Mouse (Mus musculus): Measurements from ENCODE around the gene Alk. TPM values are rescaled to one million over a fixed set of nuclear protein-coding genes. Genes with fewer than 3 reads are reported as not detected.

Alk gene
- polyA plus RNA-seq, 1 experiment from 2014 or later, result 4.1 TPM

DNA sequence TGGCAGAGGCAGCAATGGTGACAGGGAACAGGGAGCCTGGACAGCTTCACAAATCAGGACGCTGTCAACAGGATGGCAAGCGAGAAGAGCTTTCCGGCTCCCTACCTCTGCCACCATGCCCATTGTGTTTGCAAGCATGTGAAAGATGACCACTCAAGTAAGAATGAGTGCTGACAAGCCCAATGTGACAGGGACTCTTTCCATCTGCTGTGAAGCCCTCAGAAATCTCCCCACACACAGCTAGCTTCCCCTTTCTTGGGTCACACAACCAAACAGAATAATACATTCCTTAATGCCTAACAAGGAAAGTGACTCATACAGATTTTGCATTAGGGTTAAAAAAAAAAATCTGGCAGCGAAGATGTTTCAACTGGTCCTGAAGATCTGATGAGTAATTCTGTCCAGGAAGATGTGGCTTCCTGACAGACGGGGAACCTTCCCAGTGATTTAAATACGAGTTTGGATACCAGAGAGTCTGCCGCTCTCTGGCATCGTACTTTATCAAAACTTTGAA, 329.0 kb downstream of the Alk start:
- WGBS, result 86% methylated on average over 8 of the region's 8 CpGs
- H3K4me2 ChIP-seq, result no peak overlapping the region
- H3K4me1 ChIP-seq (replicated peaks), result no peaks in the 10 kb centered on the region
- ATAC-seq (ENCODE audit: low read depth), result no peak
- no peak overlapping the region for H3K27ac ChIP-seq (replicated peaks)
- H3K4me3 ChIP-seq, result no peak overlapping the region
- H3K36me3 ChIP-seq, result no peaks in the 10 kb centered on the region
- H3K27me3 ChIP-seq, result no peaks in the 10 kb centered on the region
- no peak overlapping the region for H3K9ac ChIP-seq
- no peaks in the 10 kb centered on the region; the same call in 1 of the 2 replicates for H3K9me3 ChIP-seq

DNA sequence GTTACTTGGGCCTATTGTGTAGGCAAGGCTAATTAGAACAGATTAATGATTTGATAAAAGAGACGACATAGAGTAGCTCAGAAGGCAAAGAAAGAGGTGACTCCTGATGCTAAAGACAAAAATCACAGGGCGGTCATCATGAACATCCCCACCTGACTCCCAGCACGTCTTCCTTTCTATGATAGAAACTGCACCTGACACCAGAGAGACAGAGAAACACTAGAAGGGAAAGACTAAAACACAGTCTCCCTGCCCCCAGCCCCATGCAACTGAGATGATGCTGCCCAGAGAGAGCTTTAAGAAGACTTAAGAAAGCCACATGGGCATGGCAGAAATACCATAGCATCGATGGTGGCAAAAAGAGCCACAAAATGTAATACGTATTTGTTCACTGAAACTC, 330.2 kb downstream of the Alk start:
- 93% methylated on average over 5 of the region's 5 CpGs for WGBS

DNA sequence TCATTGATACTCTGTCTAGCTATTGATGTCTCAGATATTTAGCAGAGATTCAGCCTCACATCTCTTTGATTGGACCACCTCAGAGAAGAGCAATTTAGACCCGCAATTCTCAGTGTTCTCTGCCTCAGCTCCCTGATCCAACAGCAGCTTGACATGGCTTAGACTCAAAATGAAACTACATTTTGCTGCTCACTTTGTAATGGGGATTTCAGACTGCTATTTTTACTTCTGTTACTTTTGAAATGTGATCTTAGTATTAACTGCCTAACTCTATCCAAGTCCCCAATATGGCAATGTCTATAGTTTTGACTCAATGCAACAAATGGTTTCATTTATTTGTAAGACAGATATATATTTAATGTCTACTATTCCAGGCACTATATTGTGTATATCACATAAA, 332.8 kb downstream of the Alk start:
- no peaks in the 10 kb centered on the region for H3K9me3 ChIP-seq
- no peaks in the 10 kb centered on the region for H3K27me3 ChIP-seq
- no peaks in the 10 kb centered on the region for H3K36me3 ChIP-seq
- no peak overlapping the region for H3K9ac ChIP-seq
- whole genome bisulfite sequencing, result 92% methylated on average over 1 of the region's 1 CpGs
- ATAC-seq (ENCODE audit: low read depth), result no peak
- H3K4me1 ChIP-seq (replicated peaks), result no peaks in the 10 kb centered on the region
- H3K4me3 ChIP-seq, result no peak overlapping the region
- H3K27ac ChIP-seq (replicated peaks), result no peak overlapping the region
- H3K4me2 ChIP-seq, result no peak overlapping the region

More for the DNA sequence above, 330.2 kb downstream of the Alk start:
- ATAC-seq (ENCODE audit: low read depth), result no peak
- no peaks in the 10 kb centered on the region for H3K4me1 ChIP-seq (replicated peaks)
- no peak overlapping the region for H3K4me3 ChIP-seq
- H3K27ac ChIP-seq (replicated peaks), result no peak overlapping the region
- H3K27me3 ChIP-seq, result no peaks in the 10 kb centered on the region
- no peaks in the 10 kb centered on the region for H3K9me3 ChIP-seq
- H3K9ac ChIP-seq, result no peak overlapping the region
- H3K36me3 ChIP-seq, result no peaks in the 10 kb centered on the region
- H3K4me2 ChIP-seq, result no peak overlapping the region

DNA sequence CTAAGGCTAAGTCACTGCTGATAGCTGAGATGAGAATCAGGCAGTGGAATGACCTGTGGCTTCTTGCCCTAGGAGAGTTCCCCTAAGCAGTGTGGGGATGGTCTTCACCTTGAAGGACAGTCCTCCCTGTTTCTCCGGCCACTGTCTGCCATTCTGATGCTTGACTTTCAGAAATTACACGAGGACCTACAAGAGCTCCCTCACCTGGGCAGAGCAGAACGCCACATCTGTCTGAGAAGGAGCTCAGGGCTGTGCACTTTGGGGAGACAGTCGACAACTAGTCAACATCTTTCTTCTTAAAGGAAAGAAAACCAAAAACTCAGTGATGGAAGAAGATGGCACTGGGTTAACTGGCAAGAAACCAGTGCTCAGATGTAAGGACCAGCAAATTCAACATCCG, 335.9 kb downstream of the Alk start:
- ATAC-seq (ENCODE audit: low read depth), result no peak
- Histone ChIP-seq H3K4me1 (replicated peaks) (no peaks in the 10 kb centered on the region; the same call in 1 of the 2 replicates), H3K9me3 (no peaks in the 10 kb centered on the region), H3K27me3 (no peaks in the 10 kb centered on the region), H3K9ac (no peak overlapping the region), H3K27ac (replicated peaks) (no peak overlapping the region), H3K36me3 (no peaks in the 10 kb centered on the region), H3K4me3 (no peak overlapping the region), H3K4me2 (no peak overlapping the region)
- WGBS, result 84% methylated on average over 5 of the region's 5 CpGs

DNA sequence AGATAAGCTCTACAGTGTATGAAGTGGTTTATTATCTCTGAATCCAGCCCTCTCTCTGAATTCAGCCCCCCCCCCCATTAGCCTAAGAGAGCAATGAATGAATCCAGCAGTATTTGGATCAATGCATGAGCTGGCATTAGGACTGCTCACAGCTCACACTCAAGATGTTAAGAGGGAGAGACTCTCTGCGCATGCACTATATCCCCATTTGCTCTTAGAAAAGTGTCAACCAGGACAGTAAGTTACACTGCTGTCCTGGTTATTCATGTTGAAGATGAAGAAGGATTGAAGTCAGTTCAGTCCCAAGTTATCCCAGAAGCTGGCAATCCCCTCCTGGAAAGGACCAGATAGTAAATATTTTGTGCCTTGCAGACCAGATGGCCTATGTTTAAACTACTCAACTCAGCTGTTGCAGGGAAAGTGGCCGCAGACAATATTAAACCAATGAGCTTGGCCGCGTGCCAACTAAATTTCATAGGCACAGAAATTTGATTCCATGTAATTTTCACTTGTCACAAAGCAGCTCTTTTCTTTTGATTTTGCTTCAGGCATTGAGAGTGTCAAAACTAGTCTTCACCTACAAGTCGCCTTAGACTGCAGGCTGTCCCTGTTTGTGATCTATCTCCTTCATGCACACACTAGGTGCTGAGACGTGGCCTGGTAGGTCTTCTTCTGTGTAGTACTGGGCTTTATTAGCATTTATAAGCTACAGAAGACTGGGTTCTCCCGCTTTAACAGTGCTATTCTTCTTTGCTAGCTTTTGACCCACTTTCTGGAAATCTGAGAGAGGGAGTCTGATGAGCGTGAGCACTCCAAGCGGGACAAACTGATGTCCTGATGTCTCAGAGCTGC, 339.0 kb downstream of the Alk start:
- Histone ChIP-seq H3K9me3 (no peaks in the 10 kb centered on the region), H3K4me2 (no peak overlapping the region), H3K4me3 (no peak overlapping the region), H3K9ac (no peak overlapping the region), H3K27ac (replicated peaks) (no peak overlapping the region), H3K4me1 (replicated peaks) (no peaks in the 10 kb centered on the region; the same call in 1 of the 2 replicates), H3K27me3 (no peaks in the 10 kb centered on the region), H3K36me3 (no peaks in the 10 kb centered on the region)
- 82% methylated on average over 9 of the region's 9 CpGs for WGBS
- no peak for ATAC-seq (ENCODE audit: low read depth)

DNA sequence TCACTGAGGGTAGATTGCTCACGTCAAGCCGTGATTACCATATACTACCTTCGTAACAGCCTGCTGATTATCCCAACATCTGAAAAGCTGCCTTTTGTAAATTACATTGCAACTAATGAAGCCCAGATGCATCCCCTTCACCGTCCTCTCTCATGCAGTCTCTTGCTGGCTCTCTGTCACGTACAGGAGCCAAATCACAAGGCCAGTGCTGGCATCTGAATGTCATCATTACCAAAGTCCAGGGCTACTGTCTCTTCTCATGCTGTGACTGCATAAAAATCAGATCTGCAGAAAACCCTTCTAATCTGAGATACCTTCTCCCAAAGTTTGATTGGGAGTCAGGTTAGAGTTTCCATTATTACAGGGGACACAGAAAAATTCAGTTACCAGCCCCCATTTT, 351.0 kb downstream of the Alk start:
- H3K4me2 ChIP-seq, result no peak overlapping the region
- no peaks in the 10 kb centered on the region for H3K9me3 ChIP-seq
- 0 out of 2 replicates have a peak, but pooled peaks cover 7% of the 10 kb centered on the region for H3K4me1 ChIP-seq (replicated peaks)
- 80% methylated on average over 5 of the region's 5 CpGs for WGBS
- ATAC-seq (ENCODE audit: low read depth), result no peak
- no peak overlapping the region for H3K4me3 ChIP-seq
- H3K9ac ChIP-seq, result no peak overlapping the region
- H3K27ac ChIP-seq (replicated peaks), result no peak overlapping the region
- no peaks in the 10 kb centered on the region for H3K27me3 ChIP-seq
- no peaks in the 10 kb centered on the region for H3K36me3 ChIP-seq

DNA sequence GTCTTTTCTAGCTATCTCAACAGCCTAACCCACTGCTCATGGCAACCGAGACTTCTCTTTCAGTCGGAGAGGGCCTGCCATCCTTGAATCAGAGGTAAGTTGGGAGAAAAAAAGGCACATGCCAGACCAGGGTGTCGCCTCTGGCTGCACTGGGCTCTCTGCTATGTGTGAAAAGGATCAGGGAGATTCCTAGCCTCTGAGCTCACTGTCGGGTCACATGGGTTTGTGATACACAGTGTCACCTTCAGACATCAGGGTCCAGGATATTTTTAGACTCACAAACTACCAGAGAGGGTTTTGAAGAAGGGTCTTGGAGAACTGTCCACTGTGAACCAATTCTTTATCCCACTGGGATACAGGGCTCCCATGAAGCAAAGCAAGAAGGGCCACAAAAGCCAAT, 352.9 kb downstream of the Alk start:
- no peak overlapping the region for H3K27ac ChIP-seq (replicated peaks)
- no peak overlapping the region for H3K4me2 ChIP-seq
- H3K4me3 ChIP-seq, result no peak overlapping the region
- H3K27me3 ChIP-seq, result no peaks in the 10 kb centered on the region
- no peaks in the 10 kb centered on the region for H3K36me3 ChIP-seq
- H3K4me1 ChIP-seq (replicated peaks), result 0 out of 2 replicates have a peak, but pooled peaks cover 7% of the 10 kb centered on the region
- ATAC-seq (ENCODE audit: low read depth), result no peak
- no peak overlapping the region for H3K9ac ChIP-seq
- no peaks in the 10 kb centered on the region for H3K9me3 ChIP-seq
- 87% methylated on average over 4 of the region's 4 CpGs for WGBS

DNA sequence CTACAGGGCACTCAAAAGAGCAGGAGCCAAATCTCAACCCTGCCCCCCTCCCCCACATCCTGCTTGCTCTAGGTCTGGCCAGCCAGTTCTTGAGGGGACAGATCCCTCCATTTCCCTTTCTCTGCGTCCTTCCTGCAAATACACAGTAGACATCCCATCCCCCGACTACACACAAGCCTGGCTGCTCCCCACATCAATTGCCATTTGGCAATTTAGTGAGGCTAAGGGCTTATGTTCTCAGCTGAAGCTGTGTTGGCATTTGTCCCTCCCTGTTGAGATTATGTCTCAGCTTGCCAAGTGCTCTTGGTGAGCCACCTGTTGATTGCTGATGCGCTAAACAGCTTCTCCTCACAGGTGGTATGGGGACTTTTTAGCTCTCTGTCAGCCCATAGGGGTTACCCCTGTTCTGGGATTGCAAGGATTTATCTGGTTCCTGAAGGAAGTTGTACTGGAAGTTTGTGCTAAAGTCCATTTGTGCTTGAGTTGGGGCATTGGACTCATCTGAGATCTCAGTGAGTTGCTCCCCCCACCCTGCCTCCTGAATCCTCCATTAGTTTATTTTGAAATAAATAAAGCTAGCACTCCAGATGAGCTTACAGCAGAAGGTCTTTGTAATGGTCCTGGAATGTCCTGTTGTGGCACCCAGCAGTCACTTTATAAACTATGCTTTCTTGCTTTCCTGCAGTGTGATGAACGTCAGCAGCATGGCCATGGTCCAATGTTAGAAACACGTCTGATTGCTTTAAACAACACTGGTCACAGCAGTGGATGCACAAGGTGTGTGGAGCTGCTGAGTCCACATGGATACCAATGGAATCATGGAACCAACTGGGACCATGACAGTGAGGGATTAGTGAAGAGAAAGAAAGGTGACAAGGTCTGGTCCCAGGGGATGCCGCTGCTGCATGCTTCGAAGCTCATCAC, 353.7 kb downstream of the Alk start:
- no peaks in the 10 kb centered on the region for H3K27me3 ChIP-seq
- 0 out of 2 replicates have a peak, but pooled peaks cover 7% of the 10 kb centered on the region for H3K4me1 ChIP-seq (replicated peaks)
- H3K9me3 ChIP-seq, result no peaks in the 10 kb centered on the region
- no peak overlapping the region for H3K4me2 ChIP-seq
- ATAC-seq (ENCODE audit: low read depth), result no peak
- H3K4me3 ChIP-seq, result no peak overlapping the region
- H3K36me3 ChIP-seq, result no peaks in the 10 kb centered on the region
- WGBS, result 75% methylated on average over 7 of the region's 7 CpGs
- no peak overlapping the region for H3K27ac ChIP-seq (replicated peaks)
- H3K9ac ChIP-seq, result no peak overlapping the region

DNA sequence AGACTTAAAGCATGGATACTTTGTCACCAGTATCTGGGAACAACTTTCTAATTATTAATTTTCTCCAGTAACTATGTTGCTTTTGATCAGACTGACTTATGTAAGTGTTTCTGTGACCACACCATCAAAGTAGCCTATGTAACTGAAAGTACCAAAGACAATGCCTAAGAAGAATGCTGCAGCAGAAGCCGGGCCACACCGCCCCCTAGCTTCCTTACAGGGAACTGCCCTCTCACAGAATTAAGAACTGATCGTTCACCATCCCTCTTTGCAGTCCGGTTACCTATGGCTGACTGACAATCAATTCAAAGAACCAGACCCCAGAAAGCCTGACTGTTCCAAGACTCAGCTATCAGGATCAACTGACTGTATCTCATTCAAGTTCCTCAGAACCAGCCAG, 362.4 kb downstream of the Alk start:
- WGBS, result 63% methylated on average over 4 of the region's 4 CpGs
- no peak overlapping the region for H3K27ac ChIP-seq (replicated peaks)
- H3K4me1 ChIP-seq (replicated peaks), result peaks cover 11% of the 10 kb centered on the region; the same call in 1 of the 2 replicates
- no peak overlapping the region for H3K9ac ChIP-seq
- no peak for ATAC-seq (ENCODE audit: low read depth)
- H3K27me3 ChIP-seq, result no peaks in the 10 kb centered on the region
- H3K4me3 ChIP-seq, result no peak overlapping the region
- 0 out of 2 replicates have a peak, but pooled peaks cover 5% of the 10 kb centered on the region for H3K9me3 ChIP-seq
- H3K36me3 ChIP-seq, result no peaks in the 10 kb centered on the region
- H3K4me2 ChIP-seq, result no peak overlapping the region

DNA sequence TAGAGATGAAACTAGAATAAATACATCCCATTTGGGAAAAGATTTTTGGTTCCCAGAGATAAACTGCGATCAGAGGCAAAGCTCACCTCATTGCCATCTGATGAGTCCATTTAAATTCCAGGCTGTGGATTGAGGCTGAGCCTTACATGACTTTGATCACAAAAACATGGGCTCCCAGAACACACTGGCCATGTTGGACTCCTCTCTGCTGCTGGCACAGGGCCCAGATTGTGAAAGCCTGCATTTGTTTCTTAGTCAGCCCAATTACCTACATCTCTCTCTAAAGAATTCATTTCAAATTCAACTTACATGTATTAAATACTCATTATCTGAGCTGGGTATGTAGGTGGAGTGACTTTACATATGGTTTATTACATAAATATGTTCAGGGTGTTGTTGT, 367.1 kb downstream of the Alk start:
- no peak for ATAC-seq (ENCODE audit: low read depth)
- WGBS, result 87% methylated on average over 1 of the region's 1 CpGs
- no peak overlapping the region for H3K4me2 ChIP-seq
- no peaks in the 10 kb centered on the region for H3K36me3 ChIP-seq
- H3K27me3 ChIP-seq, result no peaks in the 10 kb centered on the region
- no peak overlapping the region for H3K9ac ChIP-seq
- H3K9me3 ChIP-seq, result 0 out of 2 replicates have a peak, but pooled peaks cover 5% of the 10 kb centered on the region
- H3K27ac ChIP-seq (replicated peaks), result no peak overlapping the region
- H3K4me3 ChIP-seq, result no peak overlapping the region
- no peaks in the 10 kb centered on the region for H3K4me1 ChIP-seq (replicated peaks)

DNA sequence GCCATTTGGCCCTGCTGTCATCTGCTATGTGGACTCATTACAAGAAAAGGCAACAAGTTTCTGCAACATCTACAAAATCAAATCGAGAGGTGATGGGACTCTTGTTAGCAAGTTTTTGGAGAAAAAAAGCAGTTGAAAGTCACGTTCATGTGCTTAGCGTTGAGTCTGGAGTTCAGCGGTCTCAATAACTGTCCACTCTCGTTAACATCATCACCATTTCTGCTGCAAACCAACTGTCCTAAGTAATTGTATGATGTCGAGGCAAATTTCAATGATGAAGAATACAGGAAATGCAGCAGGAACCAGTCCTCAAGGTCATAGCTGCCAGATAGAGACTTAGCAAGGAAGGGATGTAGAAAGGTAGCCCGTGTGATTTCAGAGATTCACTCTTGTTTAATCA, 373.5 kb downstream of the Alk start:
- Histone ChIP-seq H3K4me2 (no peak overlapping the region), H3K27ac (replicated peaks) (no peak overlapping the region), H3K36me3 (no peaks in the 10 kb centered on the region), H3K27me3 (no peaks in the 10 kb centered on the region), H3K9ac (no peak overlapping the region), H3K4me1 (replicated peaks) (no peaks in the 10 kb centered on the region), H3K4me3 (no peak overlapping the region), H3K9me3 (no peaks in the 10 kb centered on the region)
- WGBS, result 91% methylated on average over 7 of the region's 7 CpGs
- ATAC-seq (ENCODE audit: low read depth), result no peak

DNA sequence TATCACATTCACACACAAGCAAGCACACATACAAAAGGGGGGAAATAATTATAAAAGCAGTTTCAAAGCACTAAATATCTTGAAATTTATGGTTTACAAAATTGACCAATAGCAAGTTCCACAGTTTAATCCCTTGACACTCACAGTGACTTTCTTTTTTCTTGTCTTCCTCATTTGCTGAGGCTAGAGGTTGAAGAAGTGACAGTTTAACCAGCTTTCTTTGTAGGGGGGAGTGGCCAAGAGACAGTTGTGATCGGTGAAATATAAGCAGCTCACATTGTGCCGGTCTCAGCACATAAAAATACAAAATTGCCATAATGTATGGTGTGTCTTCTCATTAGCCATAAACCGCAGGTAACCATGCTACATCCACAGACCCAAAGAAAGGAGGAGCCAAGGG, 385.6 kb downstream of the Alk start:
- Histone ChIP-seq H3K36me3 (no peaks in the 10 kb centered on the region), H3K9me3 (no peaks in the 10 kb centered on the region), H3K27ac (replicated peaks) (no peak overlapping the region), H3K4me1 (replicated peaks) (no peaks in the 10 kb centered on the region), H3K9ac (no peak overlapping the region), H3K4me2 (no peak overlapping the region), H3K27me3 (no peaks in the 10 kb centered on the region), H3K4me3 (no peak overlapping the region)
- WGBS, result 84% methylated on average over 3 of the region's 3 CpGs
- no peak for ATAC-seq (ENCODE audit: low read depth)
